In the genomic region with DNA sequence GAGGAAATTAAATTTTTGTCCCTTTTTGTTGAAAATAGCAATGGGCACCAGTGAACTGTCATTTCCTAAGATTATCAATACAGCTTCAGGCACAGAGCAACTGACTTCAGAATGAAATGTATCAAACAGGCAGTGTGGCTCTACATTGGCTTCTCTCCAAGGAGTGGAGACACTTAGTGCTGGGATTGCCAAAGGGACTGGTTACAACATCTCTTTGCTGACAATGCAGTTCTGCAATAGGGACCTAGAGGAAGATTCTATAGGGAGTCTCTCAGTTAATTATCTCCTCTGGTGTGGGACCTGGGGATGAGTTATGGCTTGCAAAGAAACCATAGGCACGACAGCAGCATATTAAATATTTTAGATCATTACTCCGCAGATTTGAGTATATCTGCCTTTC, we compare ENCODE assay signal across 19 mouse cellular contexts.
DNase-seq lines count a peak whose midpoint lies in the region; ATAC-seq and TF ChIP-seq lines count a peak whose summit lies in the region.
"Had no signal": no experiment of that assay in that cellular context is flagged by ENCODE, and none has a peak within 500 bp of the region (broad histone marks: within the 10 kb centered on the region; RNA-seq: fewer than 3 reads in every experiment).

No protein-coding gene starts in this region.

- no peak for TF ChIP-seq POLR2A in limb, embryonic 14.5 days (IDR thresholded peaks at IDR 0.05; ENCODE audit: borderline replicate concordance, extremely low read depth, insufficient read depth, insufficient read length)

- DNase-seq in limb, embryonic 14.5 days (ENCODE audit: low spot score), result peak; percentile 16
- no peak for DNase-seq in limb, embryonic 10.5 days (ENCODE audit: low spot score)
- peak; percentile 50 for DNase-seq in adrenal gland, postnatal 14 days
- peak; percentile 60 for DNase-seq in gonadal fat pad, adult 2 months (ENCODE audit: low read depth)
- DNase-seq in heart, adult 9 months (ENCODE audit: low spot score in 2 of 2), result no peak
- DNase-seq: cerebellum, postnatal 14 days; gastrocnemius, postnatal 14 days; heart, postnatal 10 days; liver, embryonic 13.5 days; thymus, adult 18-20 months had no signal

- H3K27ac ChIP-seq in limb, embryonic 14.5 days (replicated peaks; ENCODE audit: low read depth, low read length), result no peak overlapping the region
- H3K27ac ChIP-seq in limb, embryonic 10.5 days, result no peak overlapping the region
- H3K27ac ChIP-seq in forebrain, embryonic 12.5 days, result no peak overlapping the region
- H3K27ac ChIP-seq: heart, embryonic 10.5 days; hindbrain, embryonic 13.5 days; intestine, embryonic 15.5 days; kidney, embryonic 15.5 days; liver, embryonic 13.5 days; midbrain, embryonic 15.5 days had no signal

- no peak overlapping the region for H3K4me2 ChIP-seq in limb, embryonic 14.5 days (replicated peaks; ENCODE audit: low read depth, low read length, severe bottlenecking)
- H3K4me2 ChIP-seq in forebrain, embryonic 12.5 days, result no peak overlapping the region
- H3K4me2 ChIP-seq: hindbrain, embryonic 13.5 days; intestine, embryonic 15.5 days; kidney, embryonic 15.5 days; liver, embryonic 13.5 days; midbrain, embryonic 15.5 days had no signal

- no peak for ATAC-seq in limb, embryonic 14.5 days (ENCODE audit: low FRiP score, low read depth)
- peak; percentile 84 for ATAC-seq in megakaryocyte, adult 5-6 weeks (ENCODE audit: poor library complexity, severe bottlenecking)
- ATAC-seq in forebrain, embryonic 12.5 days (ENCODE audit: low FRiP score), result no peak
- ATAC-seq: CD4-positive, CD25-positive, alpha-beta regulatory T cell, adult 4 months; intestine, embryonic 15.5 days; midbrain, embryonic 15.5 days had no signal

- H3K9ac ChIP-seq in limb, embryonic 14.5 days (ENCODE audit: low read depth, low read length, severe bottlenecking), result no peak overlapping the region
- no peak overlapping the region for H3K9ac ChIP-seq in forebrain, embryonic 12.5 days
- H3K9ac ChIP-seq: hindbrain, embryonic 13.5 days; intestine, embryonic 15.5 days; kidney, embryonic 15.5 days; liver, embryonic 13.5 days; midbrain, embryonic 15.5 days had no signal

- no peaks in the 10 kb centered on the region for H3K9me3 ChIP-seq in limb, embryonic 14.5 days (ENCODE audit: control insufficient read depth, low read length)
- H3K9me3 ChIP-seq in limb, embryonic 10.5 days (replicated peaks), result no peaks in the 10 kb centered on the region
- H3K9me3 ChIP-seq in forebrain, embryonic 12.5 days, result no peaks in the 10 kb centered on the region
- H3K9me3 ChIP-seq: heart, embryonic 10.5 days; hindbrain, embryonic 13.5 days; intestine, embryonic 15.5 days; kidney, embryonic 15.5 days; liver, embryonic 13.5 days; midbrain, embryonic 15.5 days had no signal

- 86% methylated on average over 2 of the region's 2 CpGs for WGBS in limb, embryonic 14.5 days
- WGBS in limb, embryonic 10.5 days, result 96% methylated on average over 2 of the region's 2 CpGs
- 86% methylated on average over 2 of the region's 2 CpGs for WGBS in forebrain, embryonic 12.5 days

- no peaks in the 10 kb centered on the region for H3K4me1 ChIP-seq in limb, embryonic 14.5 days (ENCODE audit: control insufficient read depth, insufficient read depth, low read length)
- H3K4me1 ChIP-seq in limb, embryonic 10.5 days, result no peaks in the 10 kb centered on the region
- no peaks in the 10 kb centered on the region for H3K4me1 ChIP-seq in forebrain, embryonic 12.5 days
- H3K4me1 ChIP-seq: heart, embryonic 10.5 days; hindbrain, embryonic 13.5 days; intestine, embryonic 15.5 days; kidney, embryonic 15.5 days; liver, embryonic 13.5 days; midbrain, embryonic 15.5 days had no signal

- no peak overlapping the region for H3K4me3 ChIP-seq in limb, embryonic 14.5 days (replicated peaks; ENCODE audit: low read length)
- no peak overlapping the region for H3K4me3 ChIP-seq in limb, embryonic 10.5 days
- no peak overlapping the region for H3K4me3 ChIP-seq in forebrain, embryonic 12.5 days (replicated peaks)
- H3K4me3 ChIP-seq: heart, embryonic 10.5 days; hindbrain, embryonic 13.5 days; intestine, embryonic 15.5 days; kidney, embryonic 15.5 days; liver, embryonic 13.5 days; midbrain, embryonic 15.5 days had no signal

- H3K36me3 ChIP-seq in limb, embryonic 14.5 days (ENCODE audit: control insufficient read depth, insufficient read depth, low read length), result no peaks in the 10 kb centered on the region
- H3K36me3 ChIP-seq in limb, embryonic 10.5 days, result no peaks in the 10 kb centered on the region
- H3K36me3 ChIP-seq in forebrain, embryonic 12.5 days (replicated peaks), result no peaks in the 10 kb centered on the region
- H3K36me3 ChIP-seq: G1E; heart, embryonic 10.5 days; hindbrain, embryonic 13.5 days; intestine, embryonic 15.5 days; kidney, embryonic 15.5 days; liver, embryonic 13.5 days; midbrain, embryonic 15.5 days had no signal

- H3K27me3 ChIP-seq in limb, embryonic 14.5 days (ENCODE audit: control insufficient read depth, insufficient read depth, low read length), result no peaks in the 10 kb centered on the region
- no peaks in the 10 kb centered on the region for H3K27me3 ChIP-seq in limb, embryonic 10.5 days (ENCODE audit: low read depth, poor library complexity, severe bottlenecking)
- H3K27me3 ChIP-seq in forebrain, embryonic 12.5 days, result no peaks in the 10 kb centered on the region
- H3K27me3 ChIP-seq: hindbrain, embryonic 13.5 days; intestine, embryonic 15.5 days; kidney, embryonic 15.5 days; liver, embryonic 13.5 days; midbrain, embryonic 15.5 days had no signal

Comparison
In these comparisons a context has a peak if more than half of its experiments do, and no peak if none do; other contexts are left out.
1. DNase-seq: peak in limb, embryonic 14.5 days (single experiment), adrenal gland, postnatal 14 days (single experiment) and gonadal fat pad, adult 2 months (single experiment); none in limb, embryonic 10.5 days (single experiment) and heart, adult 9 months (0 of 2).